Mouse (Mus musculus) stomach, postnatal 0 days (tissue): ENCODE data around the gene Abca17.

Source experiments
- CTCF ChIP-seq: IDR thresholded peaks from 2 replicates; pipeline ENCODE4 v1.5.1; 2016; ENCODE audit warnings: antibody characterized with exemption, low read depth, mild to moderate bottlenecking, moderate library complexity
- EP300 ChIP-seq: optimal IDR thresholded peaks from 2 replicates; pipeline ENCODE3; 2016; ENCODE audit warnings: antibody characterized with exemption

DNA sequence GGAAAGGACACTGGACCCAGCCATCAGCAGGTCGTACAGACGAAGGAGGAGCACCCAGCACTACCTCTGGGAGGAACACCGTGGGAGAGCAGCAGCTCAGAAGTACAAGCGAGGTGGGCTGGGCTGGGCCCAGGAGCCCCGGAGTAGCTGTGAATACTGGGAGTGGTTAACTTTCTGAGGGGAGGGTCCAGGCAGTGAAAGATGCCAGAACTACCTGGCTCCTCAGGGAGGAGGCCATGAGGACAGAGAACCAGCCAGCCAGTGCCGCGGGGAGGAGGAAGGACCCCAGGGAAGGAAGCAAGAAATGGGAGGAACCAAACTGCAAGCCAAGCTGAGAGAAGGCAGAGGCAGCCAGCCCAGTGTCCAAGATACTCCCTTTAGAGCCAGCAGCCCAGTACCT is 122.9 kb downstream of the Abca17 start:
- no peak for TF ChIP-seq CTCF
- no peak for TF ChIP-seq EP300
